ENCODE assay signal across 11 mouse cellular contexts in the genomic region with DNA sequence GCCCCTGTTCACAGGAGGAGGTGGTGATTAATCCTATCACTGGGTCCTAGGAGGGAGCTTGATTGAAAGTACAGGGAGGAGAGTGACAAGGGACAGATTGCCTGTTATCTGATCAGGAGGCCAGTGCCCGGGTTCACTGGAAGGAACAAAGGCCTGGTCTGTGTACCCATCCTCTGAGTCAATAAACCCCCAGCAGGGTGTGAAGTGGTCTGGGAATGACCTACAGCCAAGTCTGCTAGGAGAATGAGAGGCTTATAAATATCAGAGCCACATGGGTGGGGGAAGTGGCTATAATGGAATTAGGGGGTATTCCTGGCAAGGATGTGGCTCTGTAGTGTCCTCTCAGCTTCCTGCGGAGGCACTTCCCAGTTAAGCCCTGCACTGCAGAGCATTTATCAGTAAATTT.
DNase-seq lines count a peak whose midpoint lies in the region; ATAC-seq lines count a peak whose summit lies in the region.
"Had no signal": no experiment of that assay in that cellular context is flagged by ENCODE, and none has a peak within 500 bp of the region (broad histone marks: within the 10 kb centered on the region; RNA-seq: fewer than 3 reads in every experiment).

No protein-coding gene starts in this region.

- H3K27me3 ChIP-seq in heart, embryonic 16.5 days (ENCODE audit: control insufficient read depth, insufficient read depth, low read length) = no peaks in the 10 kb centered on the region; the same call in 1 of the 2 replicates
- no peaks in the 10 kb centered on the region for H3K27me3 ChIP-seq in intestine, embryonic 15.5 days (replicated peaks)
- H3K27me3 ChIP-seq in midbrain, embryonic 13.5 days = no peaks in the 10 kb centered on the region
- H3K27me3 ChIP-seq: embryonic facial prominence, embryonic 15.5 days had no signal

- H3K4me3 ChIP-seq in heart, embryonic 16.5 days (ENCODE audit: low read length) = no peak overlapping the region
- no peak overlapping the region for H3K4me3 ChIP-seq in intestine, embryonic 15.5 days (replicated peaks)
- H3K4me3 ChIP-seq in midbrain, embryonic 13.5 days (replicated peaks) = no peak overlapping the region
- H3K4me3 ChIP-seq: embryonic facial prominence, embryonic 15.5 days had no signal

- H3K9ac ChIP-seq in heart, embryonic 16.5 days (ENCODE audit: low read length) = no peak overlapping the region
- no peak overlapping the region for H3K9ac ChIP-seq in intestine, embryonic 15.5 days
- no peak overlapping the region for H3K9ac ChIP-seq in midbrain, embryonic 13.5 days (replicated peaks)
- H3K9ac ChIP-seq: embryonic facial prominence, embryonic 15.5 days had no signal

- 10% methylated on average over 2 of the region's 2 CpGs for WGBS in heart, embryonic 16.5 days
- 23% methylated on average over 2 of the region's 2 CpGs for WGBS in intestine, embryonic 15.5 days
- WGBS in midbrain, embryonic 13.5 days = 4% methylated on average over 2 of the region's 2 CpGs

- DNase-seq in heart, postnatal 25 days (ENCODE audit: low spot score) = no peak
- peak; percentile 10 for DNase-seq in adrenal gland, postnatal 14 days
- DNase-seq in gastrocnemius, postnatal 36 days = no peak
- no peak for DNase-seq in cerebellum, adult 9-11 months
- no peak for DNase-seq in c-Kit-positive CD71-positive TER-119-positive erythroid progenitor cells, embryonic 14.5 days (ENCODE audit: low spot score)
- DNase-seq: layer of hippocampus, postnatal 36 days; lung, adult 18-20 months had no signal

- H3K9me3 ChIP-seq in heart, embryonic 16.5 days (replicated peaks; ENCODE audit: control insufficient read depth, low read length) = no peaks in the 10 kb centered on the region
- H3K9me3 ChIP-seq in intestine, embryonic 15.5 days = no peaks in the 10 kb centered on the region
- H3K9me3 ChIP-seq in midbrain, embryonic 13.5 days = no peaks in the 10 kb centered on the region
- H3K9me3 ChIP-seq: embryonic facial prominence, embryonic 15.5 days had no signal

- no peaks in the 10 kb centered on the region for H3K36me3 ChIP-seq in heart, embryonic 16.5 days (ENCODE audit: control insufficient read depth, insufficient read depth)
- no peaks in the 10 kb centered on the region for H3K36me3 ChIP-seq in intestine, embryonic 15.5 days
- no peaks in the 10 kb centered on the region for H3K36me3 ChIP-seq in midbrain, embryonic 13.5 days
- H3K36me3 ChIP-seq: embryonic facial prominence, embryonic 15.5 days had no signal

- no peak overlapping the region for H3K27ac ChIP-seq in heart, embryonic 16.5 days (ENCODE audit: low read length)
- no peak overlapping the region for H3K27ac ChIP-seq in intestine, embryonic 15.5 days
- no peak overlapping the region for H3K27ac ChIP-seq in midbrain, embryonic 13.5 days
- H3K27ac ChIP-seq: embryonic facial prominence, embryonic 15.5 days had no signal

- H3K4me2 ChIP-seq in heart, embryonic 16.5 days (ENCODE audit: low read depth, low read length) = no peak overlapping the region
- no peak overlapping the region for H3K4me2 ChIP-seq in intestine, embryonic 15.5 days (replicated peaks)
- H3K4me2 ChIP-seq in midbrain, embryonic 13.5 days (replicated peaks) = no peak overlapping the region
- H3K4me2 ChIP-seq: embryonic facial prominence, embryonic 15.5 days had no signal

- H3K4me1 ChIP-seq in heart, embryonic 16.5 days (ENCODE audit: control insufficient read depth, insufficient read depth, low read length) = peaks cover 8% of the 10 kb centered on the region
- H3K4me1 ChIP-seq in intestine, embryonic 15.5 days (replicated peaks) = peaks cover 9% of the 10 kb centered on the region
- H3K4me1 ChIP-seq in midbrain, embryonic 13.5 days (replicated peaks) = peaks cover 7% of the 10 kb centered on the region
- H3K4me1 ChIP-seq: embryonic facial prominence, embryonic 15.5 days had no signal

- ATAC-seq in heart, embryonic 16.5 days (replicated peaks; ENCODE audit: extremely low read depth, insufficient read depth, low FRiP score) = peak; percentile 49; the same call in 1 of the 2 replicates
- ATAC-seq in intestine, embryonic 15.5 days = peak; percentile 71; the same call in 1 of the 2 replicates
- peak; percentile 73 for ATAC-seq in midbrain, embryonic 13.5 days

- intact Hi-C loops in heart, postnatal 25 days (cut with DNase I) = no loop called here
- intact Hi-C loops in gastrocnemius, postnatal 36 days (cut with DNase I) = no loop called here
